Mouse (Mus musculus) testis, adult 2 months (tissue): ENCODE results near the gene Armc12.

Source experiments
- CTCF ChIP-seq: fragments of 200-500 bp; IDR thresholded peaks from 2 replicates; pipeline ENCODE4 v1.5.1; 2012; ENCODE audit warnings: low read depth, mild to moderate bottlenecking, inconsistent platforms, low read length, moderate library complexity; ENCODE audit not compliant: control insufficient read depth, insufficient read depth, insufficient replicate concordance
- POLR2A ChIP-seq: fragments of 200-500 bp; IDR thresholded peaks from 2 replicates; pipeline ENCODE4 v1.6.1; 2012; ENCODE audit warnings: low read depth, mild to moderate bottlenecking, inconsistent platforms, low read length, moderate library complexity; ENCODE audit not compliant: control insufficient read depth

GRCm38 (mm10) chr17:28524831-28525430 lies 5.7 kb upstream of the Armc12 start:
- TF ChIP-seq POLR2A = no peak
- TF ChIP-seq CTCF = no peak
